Mouse (Mus musculus): ENCODE measurements around the gene Wdr19.

Gene Wdr19

GRCm38 (mm10) chr5:65199346-65200128 lies at the start of gene Wdr19:
Gene Wdr19 (plus strand): TSS chr5:65199696.
- DNase-seq = peak; percentile 98 to 99

DNA sequence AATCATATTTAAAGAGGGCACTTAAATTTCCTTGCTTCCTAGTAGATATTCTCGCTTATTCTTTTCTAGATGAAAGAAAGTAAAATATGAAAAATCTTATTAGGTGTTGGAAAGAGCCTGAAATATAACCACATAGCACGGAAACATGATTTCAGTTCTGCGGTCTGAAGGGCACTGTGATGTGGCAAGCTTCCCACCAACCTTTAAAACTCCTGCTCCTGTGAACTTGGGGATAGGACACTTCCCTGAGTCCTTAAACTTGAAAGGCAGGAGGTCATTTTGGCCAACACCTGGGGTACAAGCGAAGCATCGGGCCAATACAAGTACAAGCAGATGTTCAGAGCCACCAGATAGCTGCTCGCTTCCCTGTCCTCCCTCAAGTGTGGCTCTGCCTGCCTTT lies 49.8 kb upstream of the Wdr19 start:
- DNase-seq = no peak

GRCm38 (mm10) chr5:65150376-65150955 lies 49.0 kb upstream of the Wdr19 start:
- no peak for DNase-seq

DNA sequence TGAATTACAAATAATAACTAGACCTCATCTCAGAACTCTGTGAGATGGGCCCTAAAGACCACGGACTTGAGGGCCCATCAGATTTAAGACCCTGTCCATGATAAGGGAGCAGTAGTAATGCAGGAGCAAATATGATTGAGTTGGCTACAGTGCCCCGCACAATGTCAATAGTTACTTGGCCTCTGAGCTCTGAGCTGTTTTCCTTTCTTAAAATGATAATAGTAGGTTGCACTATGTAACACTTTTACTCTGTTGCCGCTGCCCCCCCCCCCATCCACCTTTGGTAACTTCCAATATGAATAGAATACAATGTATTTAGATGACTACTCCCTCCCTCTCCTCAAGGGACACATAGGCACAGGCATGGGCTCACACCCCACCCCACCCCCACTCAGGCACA lies 48.2 kb upstream of the Wdr19 start:
- DNase-seq = no peak

DNA sequence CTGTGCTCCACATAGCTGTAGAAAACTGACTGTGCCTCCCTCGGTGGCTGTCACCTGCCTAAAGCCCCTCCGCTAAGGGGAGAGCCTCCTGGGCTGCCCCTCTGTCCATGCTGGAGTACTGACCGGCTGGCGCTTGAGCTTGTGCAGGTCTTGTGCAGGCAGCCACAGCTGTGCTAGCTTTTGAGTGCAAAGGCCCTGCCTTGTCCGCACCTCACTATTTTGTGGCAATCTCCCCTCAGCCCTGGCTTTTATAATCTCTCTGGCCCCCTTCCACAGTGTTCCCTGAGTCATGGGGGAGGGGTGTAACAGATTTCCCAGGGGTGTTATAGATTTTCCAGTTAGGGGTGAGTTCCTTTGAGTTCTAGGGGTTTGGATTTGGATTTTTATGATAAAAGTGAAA lies 47.7 kb upstream of the Wdr19 start:
- DNase-seq = no peak

DNA sequence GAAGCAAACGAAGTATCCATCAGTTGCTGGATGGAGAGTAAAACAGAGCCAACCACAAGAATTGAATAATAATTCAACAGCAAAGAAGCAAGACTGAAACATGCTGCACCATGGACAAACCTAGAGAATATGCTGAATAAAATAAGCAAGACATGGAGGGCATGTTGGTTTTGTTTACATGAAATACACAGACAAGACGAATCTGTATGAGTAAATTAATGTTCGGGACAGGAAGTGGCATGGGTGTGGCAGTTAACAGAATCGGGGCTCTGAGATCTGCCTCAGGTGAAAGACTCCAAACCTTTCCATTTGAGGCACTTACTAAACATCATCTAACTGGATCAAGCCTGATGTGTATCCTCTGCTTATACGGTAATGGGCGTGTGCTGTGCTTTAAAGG lies 45.2 kb upstream of the Wdr19 start:
- DNase-seq = no peak

- DNase-seq = peak; percentile 58 to 66
These were observed 42.6 kb upstream of the Wdr19 start for GRCm38 (mm10) chr5:65156853-65157252.

GRCm38 (mm10) chr5:65157412-65158381 lies 41.8 kb upstream of the Wdr19 start:
- peak; percentile 79 to 87 for DNase-seq

DNA sequence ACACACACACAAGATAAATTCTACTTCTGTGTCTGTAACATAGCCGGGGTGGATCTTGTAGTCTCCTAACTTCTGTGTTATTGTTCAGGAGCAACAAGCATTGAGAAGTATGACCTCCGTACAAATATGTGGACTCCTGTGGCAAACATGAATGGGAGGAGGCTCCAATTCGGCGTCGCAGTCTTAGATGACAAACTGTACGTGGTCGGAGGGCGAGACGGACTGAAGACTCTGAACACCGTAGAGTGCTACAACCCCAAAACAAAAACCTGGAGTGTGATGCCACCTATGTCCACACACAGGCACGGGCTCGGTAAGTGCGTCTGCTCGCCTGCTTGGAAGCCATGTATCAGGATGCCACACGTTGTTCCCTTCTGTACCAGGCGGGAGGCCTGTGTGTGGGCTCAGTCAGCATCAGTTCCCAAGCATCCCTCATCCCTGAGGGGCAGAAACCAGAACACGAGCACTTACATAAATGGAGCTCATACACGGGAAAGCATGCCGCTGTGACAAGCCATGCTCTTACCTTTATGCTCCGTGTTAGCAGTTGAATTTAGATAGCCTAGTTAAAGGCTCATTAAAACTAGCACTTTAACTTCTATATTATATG lies 40.7 kb upstream of the Wdr19 start:
- DNase-seq = no peak

DNA sequence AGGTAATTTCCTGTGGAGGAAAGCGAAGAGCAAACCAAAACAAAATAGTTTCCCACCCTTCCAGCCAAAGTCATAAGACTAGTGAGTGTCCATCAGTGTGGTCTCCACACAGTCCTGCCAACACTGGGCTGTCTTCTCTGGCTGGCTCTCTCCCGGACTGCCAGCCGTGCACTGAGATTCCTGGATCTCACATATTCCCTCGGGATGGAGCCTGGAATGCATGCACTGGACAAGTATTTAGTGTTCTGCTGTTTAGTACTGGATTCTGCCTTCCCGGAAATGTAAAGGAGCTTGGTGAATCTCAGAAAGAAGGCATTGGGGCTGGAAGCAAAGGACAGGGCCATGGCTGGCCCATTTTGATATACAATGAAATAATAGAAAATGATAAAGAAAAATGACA lies 36.5 kb upstream of the Wdr19 start:
- peak in 1 of 2 experiments; percentile 35 for DNase-seq

GRCm38 (mm10) chr5:65163489-65164092 lies 35.9 kb upstream of the Wdr19 start:
- peak; percentile 46 to 56 for DNase-seq

GRCm38 (mm10) chr5:65170206-65170605 lies 29.3 kb upstream of the Wdr19 start:
- DNase-seq = no peak

GRCm38 (mm10) chr5:65175035-65175917 lies 24.2 kb upstream of the Wdr19 start:
- DNase-seq = no peak

DNA sequence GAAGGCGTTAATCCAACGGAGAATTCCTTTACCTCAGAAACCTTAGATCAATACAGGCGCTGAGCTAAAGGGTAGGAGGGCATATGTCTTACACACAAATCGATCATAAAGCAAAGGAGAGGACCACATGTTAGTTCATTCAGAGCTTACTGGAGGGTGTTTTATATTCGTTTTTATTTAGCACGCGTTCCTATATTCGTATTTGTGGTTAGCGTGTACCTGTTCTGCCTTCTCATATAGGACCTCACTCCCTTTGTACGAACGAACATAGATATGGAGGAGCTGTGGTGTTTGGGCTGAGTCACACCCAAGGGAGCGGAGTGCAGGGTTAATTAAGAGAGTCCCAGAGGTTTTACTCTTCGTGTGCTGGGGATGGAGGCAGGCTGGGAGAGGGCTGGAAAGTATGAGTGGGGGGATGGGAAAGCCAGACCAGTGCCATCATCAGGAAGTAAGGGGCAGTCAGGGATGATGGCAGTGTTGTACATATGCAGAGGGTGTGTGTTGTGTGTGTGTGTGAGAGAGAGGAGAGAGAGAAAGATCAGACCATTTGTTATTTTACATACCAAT lies 23.5 kb upstream of the Wdr19 start:
- DNase-seq = no peak

- peak; percentile 70 to 81 for DNase-seq
These were observed 22.4 kb upstream of the Wdr19 start for GRCm38 (mm10) chr5:65177026-65177514.

- no peak for DNase-seq
These were observed 21.0 kb upstream of the Wdr19 start for GRCm38 (mm10) chr5:65178477-65178876.

- no peak for DNase-seq
These were observed 18.2 kb upstream of the Wdr19 start for GRCm38 (mm10) chr5:65181160-65181793.

GRCm38 (mm10) chr5:65181794-65182169 lies 17.7 kb upstream of the Wdr19 start:
- no peak for DNase-seq

DNA sequence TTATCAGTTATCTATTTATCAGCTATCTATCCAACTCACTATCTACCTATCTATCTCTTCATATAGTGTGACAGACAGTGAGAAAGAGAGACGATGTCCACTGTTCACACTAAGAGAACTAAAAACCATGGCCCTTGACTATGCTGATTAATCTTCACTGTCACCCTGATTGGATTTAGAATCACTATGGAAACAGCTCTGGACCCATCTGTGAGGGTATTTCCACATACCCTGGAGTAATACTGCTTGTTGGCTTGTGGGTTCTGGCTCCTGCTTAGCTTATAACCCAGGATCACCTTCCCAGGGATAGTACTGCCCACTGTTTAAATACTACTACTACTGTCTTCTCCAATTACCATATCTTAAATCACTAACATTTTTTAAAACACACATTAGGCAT lies 17.2 kb upstream of the Wdr19 start:
- no peak for DNase-seq

- no peak for DNase-seq
These were observed 7.9 kb upstream of the Wdr19 start for GRCm38 (mm10) chr5:65191601-65192000.

Measured in kidney, postnatal 4 days (tissue).